In genomic region chr10:31596804-31597203, GRCm38 (mm10) we compare ENCODE assay signal across 27 mouse cellular contexts. TPM values are rescaled to one million over a fixed set of nuclear protein-coding genes. Genes with fewer than 3 reads are reported as not detected.
A peak's percentile ranks its signal among the peaks of the same experiment; 100 is the strongest.
DNase-seq lines count a peak whose midpoint lies in the region; ATAC-seq and TF ChIP-seq lines count a peak whose summit lies in the region.
"Had no signal": no experiment of that assay in that cellular context is flagged by ENCODE, and none has a peak within 500 bp of the region (broad histone marks: within the 10 kb centered on the region; RNA-seq: fewer than 3 reads in every experiment).

No protein-coding gene starts in this region.

- H3K9ac ChIP-seq in kidney, embryonic 14.5 days (ENCODE audit: low read depth, low read length): no peak overlapping the region
- H3K9ac ChIP-seq: embryonic facial prominence, embryonic 13.5 days; forebrain, embryonic 12.5 days; forebrain, postnatal 0 days; heart, embryonic 13.5 days; hindbrain, embryonic 14.5 days; kidney, embryonic 15.5 days; limb, embryonic 15.5 days; liver, embryonic 13.5 days had no signal

- H3K4me3 ChIP-seq in kidney, embryonic 14.5 days (ENCODE audit: low read length): no peak overlapping the region
- no peak overlapping the region for H3K4me3 ChIP-seq in left cerebral cortex, adult 2 months
- H3K4me3 ChIP-seq: embryonic facial prominence, embryonic 13.5 days; forebrain, embryonic 12.5 days; heart, embryonic 13.5 days; kidney, embryonic 15.5 days; limb, embryonic 15.5 days; liver, embryonic 13.5 days had no signal

- no peaks in the 10 kb centered on the region for H3K27me3 ChIP-seq in kidney, embryonic 14.5 days (ENCODE audit: control insufficient read depth, insufficient read depth, low read length)
- H3K27me3 ChIP-seq: embryonic facial prominence, embryonic 13.5 days; forebrain, embryonic 12.5 days; heart, embryonic 13.5 days; kidney, embryonic 15.5 days; limb, embryonic 15.5 days; liver, embryonic 13.5 days had no signal

- no peak overlapping the region for H3K27ac ChIP-seq in kidney, embryonic 14.5 days (ENCODE audit: low read depth, low read length)
- no peak overlapping the region for H3K27ac ChIP-seq in left cerebral cortex, adult 2 months
- H3K27ac ChIP-seq: embryonic facial prominence, embryonic 13.5 days; forebrain, embryonic 12.5 days; heart, embryonic 13.5 days; hindbrain, embryonic 14.5 days; kidney, embryonic 15.5 days; limb, embryonic 15.5 days; liver, embryonic 13.5 days; stomach, postnatal 0 days had no signal

- no peaks in the 10 kb centered on the region for H3K36me3 ChIP-seq in kidney, embryonic 14.5 days (ENCODE audit: control insufficient read depth, insufficient read depth, low read length)
- H3K36me3 ChIP-seq: embryonic facial prominence, embryonic 13.5 days; forebrain, embryonic 12.5 days; heart, embryonic 13.5 days; kidney, embryonic 15.5 days; limb, embryonic 15.5 days; liver, embryonic 13.5 days had no signal

- TF ChIP-seq CTCF in left cerebral cortex, adult 2 months (IDR thresholded peaks at IDR 0.05): no peak

- no peaks in the 10 kb centered on the region for H3K9me3 ChIP-seq in kidney, embryonic 14.5 days (ENCODE audit: control insufficient read depth, low read length)
- H3K9me3 ChIP-seq: embryonic facial prominence, embryonic 13.5 days; forebrain, embryonic 12.5 days; heart, embryonic 13.5 days; kidney, embryonic 15.5 days; limb, embryonic 15.5 days; liver, embryonic 13.5 days had no signal

- peaks cover 16% of the 10 kb centered on the region for H3K4me1 ChIP-seq in kidney, embryonic 14.5 days (ENCODE audit: control insufficient read depth, insufficient read depth, low read length)

- intact Hi-C loops in gastrocnemius, postnatal 14 days (cut with DNase I; ENCODE audit: low total_unique reads): no loop called here
- intact Hi-C loops in left cerebral cortex, adult 2 months (cut with DNase I): no loop called here

- 57% methylated on average over 4 of the region's 4 CpGs for WGBS in kidney, embryonic 14.5 days

- ATAC-seq in kidney, embryonic 14.5 days (ENCODE audit: low FRiP score, low TSS enrichment): no peak
- ATAC-seq: forebrain, postnatal 0 days; intestine, postnatal 0 days; lung, postnatal 0 days had no signal

- H3K4me2 ChIP-seq in kidney, embryonic 14.5 days (replicated peaks; ENCODE audit: low read depth, low read length): no peak overlapping the region
- H3K4me2 ChIP-seq: embryonic facial prominence, embryonic 13.5 days; forebrain, embryonic 12.5 days; heart, embryonic 13.5 days; hindbrain, embryonic 14.5 days; kidney, embryonic 15.5 days; limb, embryonic 15.5 days; liver, embryonic 13.5 days had no signal

- DNase-seq in lung, postnatal 36 days: peak; percentile 9
- no peak for DNase-seq in lung, postnatal 10 days
- DNase-seq in forelimb bud, embryonic 11.5 days (ENCODE audit: low read depth, low spot score): peak; percentile 9
- DNase-seq in gastrocnemius, postnatal 14 days: peak; percentile 69
- DNase-seq in left cerebral cortex, adult 2 months (ENCODE audit: extremely low spot score in 1 of 2, low spot score in 2 of 2): no peak
- no peak for DNase-seq in kidney, adult 11 months
- DNase-seq: adrenal gland, postnatal 36 days; cerebellum, adult 18-20 months; cerebellum, postnatal 10 days; forebrain, postnatal 0 days; kidney, postnatal 25 days; liver, embryonic 13.5 days; lung, adult 18-20 months; midbrain, embryonic 14.5 days; right cerebral cortex, adult 18-20 months; thymus, adult 18-20 months; thymus, postnatal 36 days had no signal

RNA-seq across cellular contexts. Expression of gene Rnf217, which starts 12.2 kb away (rescaled TPM):
- 1 to 10 TPM; 6.0 to 6.7 TPM for total RNA-seq in gastrocnemius, postnatal 14 days (2021)
- polyA plus RNA-seq in kidney, embryonic 14.5 days (2014; fragmentation: Nextera tagmentation; extraction: Ambion mirVana): 2.5 and 2.6 TPM in 2 replicates
- total RNA-seq in left cerebral cortex, adult 2 months (2021): 10 to 100 TPM; 12.0 to 15.1 TPM

Comparison
In these comparisons a context has a peak if more than half of its experiments do, and no peak if none do; other contexts are left out.
1. DNase-seq: peak in lung, postnatal 36 days (single experiment), forelimb bud, embryonic 11.5 days (single experiment) and gastrocnemius, postnatal 14 days (single experiment); none in lung, postnatal 10 days (single experiment), left cerebral cortex, adult 2 months (0 of 2) and kidney, adult 11 months (single experiment).